ENCODE assay signal across 8 mouse cellular contexts in the genomic region with DNA sequence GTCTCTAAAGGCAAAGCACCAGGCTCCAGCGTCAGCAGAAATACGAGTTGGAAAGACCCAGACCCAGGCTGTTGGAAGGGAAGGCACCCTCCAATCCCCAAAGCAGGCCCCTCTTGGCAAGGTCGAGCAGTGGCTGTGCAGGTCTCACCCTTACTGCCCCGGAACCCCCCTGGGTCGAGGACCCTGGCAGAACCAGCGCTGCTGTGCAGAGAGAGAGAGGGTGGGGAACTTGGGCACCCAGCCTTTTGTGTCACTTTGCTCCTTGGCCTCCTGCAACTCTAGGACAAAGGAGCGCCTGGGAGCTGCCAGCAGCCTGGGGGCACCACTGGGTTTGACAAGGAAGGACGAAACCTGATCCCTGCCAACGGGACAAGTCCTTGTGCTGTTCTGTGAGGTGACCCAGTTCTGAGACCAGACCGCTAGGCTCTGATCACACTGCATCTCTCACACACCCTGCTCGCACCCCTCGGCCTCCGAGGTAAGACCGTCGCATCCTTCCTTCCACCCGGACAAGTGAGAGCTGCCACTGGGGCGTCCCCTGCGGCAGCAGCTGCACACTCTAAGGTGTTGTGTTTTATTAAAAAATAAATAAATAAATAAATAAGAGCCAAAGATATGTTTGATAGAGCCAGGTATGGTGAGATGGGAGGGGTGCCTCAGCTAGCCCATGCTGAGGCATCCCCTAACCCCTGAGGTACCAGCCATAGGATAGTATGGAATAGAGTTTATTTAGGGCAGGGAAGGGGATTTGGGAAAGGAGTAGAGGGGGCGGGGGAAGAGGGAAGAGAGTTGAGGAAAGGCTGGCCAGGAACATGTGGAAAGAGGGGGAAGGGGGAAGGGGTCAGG.
A peak's percentile ranks its signal among the peaks of the same experiment; 100 is the strongest.
DNase-seq lines count a peak whose midpoint lies in the region; ATAC-seq and TF ChIP-seq lines count a peak whose summit lies in the region.

No protein-coding gene starts in this region.

- peak overlapping the region; percentile 82 for H3K27ac ChIP-seq in intestine, embryonic 16.5 days (ENCODE audit: low read length)
- H3K27ac ChIP-seq in liver, embryonic 14.5 days, result no peak overlapping the region

- peak overlapping the region; percentile 66 for H3K9ac ChIP-seq in intestine, embryonic 16.5 days (ENCODE audit: low read depth, low read length)
- no peak overlapping the region for H3K9ac ChIP-seq in liver, embryonic 14.5 days (replicated peaks)

- no peak for TF ChIP-seq EP300 in liver, embryonic 14.5 days (IDR thresholded peaks at IDR 0.05; ENCODE audit: low read depth)

- peak; percentile 30 to 55 for DNase-seq in left cerebral cortex, postnatal 10 days (ENCODE audit: extremely low spot score in 1 of 2, low spot score in 2 of 2)
- DNase-seq in left cerebral cortex, adult 9 months (ENCODE audit: low spot score in 2 of 2), result no peak
- DNase-seq in cerebellum, postnatal 36 days, result peak; percentile 22 to 37
- DNase-seq in heart, adult 11 months, result peak; percentile 97
- no peak for DNase-seq in liver, embryonic 14.5 days (ENCODE audit: low read depth in 3 of 3, low spot score in 3 of 3)
- DNase-seq in MN1 (ENCODE audit: low spot score), result no peak

- 34% methylated on average over 19 of the region's 19 CpGs for WGBS in intestine, embryonic 16.5 days
- 16% methylated on average over 19 of the region's 19 CpGs for WGBS in liver, embryonic 14.5 days (ENCODE audit: insufficient replicate concordance)

- intact Hi-C loops in left cerebral cortex, postnatal 10 days (cut with DNase I), result no loop called here

- TF ChIP-seq CTCF in liver, embryonic 14.5 days (IDR thresholded peaks at IDR 0.05; ENCODE audit: low read depth), result no peak

- no peaks in the 10 kb centered on the region for H3K36me3 ChIP-seq in intestine, embryonic 16.5 days (ENCODE audit: control insufficient read depth, insufficient read depth, low read length)
- no peaks in the 10 kb centered on the region for H3K36me3 ChIP-seq in liver, embryonic 14.5 days (replicated peaks; ENCODE audit: control insufficient read depth, insufficient read depth, low read depth)

- H3K4me2 ChIP-seq in intestine, embryonic 16.5 days (ENCODE audit: low read depth, low read length), result peak overlapping the region; percentile 40
- H3K4me2 ChIP-seq in liver, embryonic 14.5 days (ENCODE audit: low read depth), result peak overlapping the region; percentile 27; the same call in 1 of the 2 replicates

- ATAC-seq in intestine, embryonic 16.5 days, result peak; percentile 48
- ATAC-seq in liver, embryonic 14.5 days (ENCODE audit: insufficient read depth), result no peak
- 0 out of 2 replicates have a peak, but pooled peaks have one; percentile 31 for ATAC-seq in monocyte, adult 5-6 weeks (replicated peaks; ENCODE audit: insufficient number of reproducible peaks, low FRiP score, low TSS enrichment, poor library complexity, severe bottlenecking)

- no peaks in the 10 kb centered on the region for H3K27me3 ChIP-seq in intestine, embryonic 16.5 days (replicated peaks; ENCODE audit: control insufficient read depth, insufficient read depth, low read length)
- no peaks in the 10 kb centered on the region for H3K27me3 ChIP-seq in liver, embryonic 14.5 days (ENCODE audit: control insufficient read depth, insufficient read depth, low read length)

- H3K4me1 ChIP-seq in intestine, embryonic 16.5 days (ENCODE audit: control insufficient read depth, insufficient read depth, low read length), result peaks cover 10% of the 10 kb centered on the region
- no peaks in the 10 kb centered on the region for H3K4me1 ChIP-seq in liver, embryonic 14.5 days (replicated peaks; ENCODE audit: control insufficient read depth in 2 of 2, insufficient read depth in 2 of 2, low read length in 1 of 2)

- no peaks in the 10 kb centered on the region for H3K9me3 ChIP-seq in intestine, embryonic 16.5 days (ENCODE audit: control insufficient read depth, low read length)
- H3K9me3 ChIP-seq in liver, embryonic 14.5 days (ENCODE audit: control insufficient read depth, low read length), result no peaks in the 10 kb centered on the region

- H3K4me3 ChIP-seq in intestine, embryonic 16.5 days (ENCODE audit: low read length), result no peak overlapping the region
- no peak overlapping the region for H3K4me3 ChIP-seq in liver, embryonic 14.5 days (ENCODE audit: insufficient read depth in 1 of 2, low read depth in 2 of 2, low read length in 2 of 2)

Comparison
In these comparisons a context has a peak if more than half of its experiments do, and no peak if none do; other contexts are left out.
1. DNase-seq: peak in left cerebral cortex, postnatal 10 days (2 of 2), cerebellum, postnatal 36 days (2 of 2) and heart, adult 11 months (single experiment); none in left cerebral cortex, adult 9 months (0 of 2), liver, embryonic 14.5 days (0 of 3) and MN1 (single experiment).